Mouse (Mus musculus) heart, embryonic 11.5 days (tissue): Measurements from ENCODE around the gene Gper1. TPM values are rescaled to one million over a fixed set of nuclear protein-coding genes. Genes with fewer than 3 reads are reported as not detected.

Source experiments
- ATAC-seq: fragments of 200-750 bp; cut with Nextera tagmentation; replicated peaks from 2 replicates; pipeline ENCODE4 v1.8.0; 2017; ENCODE audit warnings: moderate library complexity; ENCODE audit not compliant: insufficient number of reproducible peaks, low FRiP score, low TSS enrichment
- H3K27ac ChIP-seq: fragments of 300-500 bp; sonication (generic); 2 replicates; pipeline ENCODE4 v1.5.1; 2014; ENCODE audit warnings: mild to moderate bottlenecking, low read depth, low read length
- H3K27me3 ChIP-seq: fragments of 300-500 bp; sonication (generic); 2 replicates; pipeline ENCODE4 v1.6.1; 2014; ENCODE audit warnings: mild to moderate bottlenecking, low read length, mixed read lengths; ENCODE audit not compliant: control insufficient read depth, insufficient read depth
- H3K36me3 ChIP-seq: fragments of 300-500 bp; sonication (generic); 2 replicates; pipeline ENCODE4 v1.6.1; 2014; ENCODE audit warnings: mild to moderate bottlenecking, low read length, moderate library complexity, mixed read lengths; ENCODE audit not compliant: control insufficient read depth, insufficient read depth
- H3K4me1 ChIP-seq: fragments of 300-500 bp; sonication (generic); 2 replicates; pipeline ENCODE4 v1.6.1; 2014; ENCODE audit warnings: low read length; ENCODE audit not compliant: control insufficient read depth, insufficient read depth
- H3K4me2 ChIP-seq: fragments of 300-500 bp; sonication (generic); 2 replicates; pipeline ENCODE4 v1.6.1; 2014; ENCODE audit warnings: mild to moderate bottlenecking, moderate library complexity
- H3K4me3 ChIP-seq: fragments of 300-500 bp; sonication (generic); 2 replicates; pipeline ENCODE4 v1.5.1; 2014; ENCODE audit warnings: low read depth, low read length
- H3K9ac ChIP-seq: fragments of 300-500 bp; sonication (generic); 2 replicates; pipeline ENCODE4 v1.6.1; 2014; ENCODE audit warnings: mild to moderate bottlenecking, low read depth, low read length, moderate library complexity
- H3K9me3 ChIP-seq: fragments of 300-500 bp; sonication (generic); replicated peaks from 2 replicates; pipeline ENCODE4 v1.6.1; 2016; ENCODE audit warnings: low read length; ENCODE audit not compliant: control insufficient read depth
- WGBS: fragments of 180-500 bp; shearing (Covaris S2); extraction: QIAGEN DNeasy Blood & Tissue Kit; methylation state at CpG from one replicate; pipeline ENCODE4 v1.1.7; 2014; ENCODE audit not compliant: insufficient replicate concordance; 5-methylcytosine and 5-hydroxymethylcytosine counted together
- polyA plus RNA-seq: library from polyadenylated mRNA; unstranded; fragments of >200 nt; fragmentation: Nextera tagmentation; extraction: Ambion mirVana; gene quantifications from 2 replicates; pipeline ENCODE4 v1.2.1, GENCODE M21; 2014

The Gper1 gene
- polyA plus RNA-seq, 1 experiment from 2014 or later = 0.57 TPM

GRCm38 (mm10) chr5:139411665-139412314 lies 11.2 kb upstream of the Gper1 start:
- no peak overlapping the region for H3K4me3 ChIP-seq
- no peak for ATAC-seq
- peaks cover 16% of the 10 kb centered on the region for H3K4me1 ChIP-seq
- H3K9ac ChIP-seq = no peak overlapping the region
- WGBS = 67% methylated on average over 15 of the region's 15 CpGs
- H3K4me2 ChIP-seq = no peak overlapping the region
- H3K27me3 ChIP-seq = peaks cover 48% of the 10 kb centered on the region
- H3K36me3 ChIP-seq = no peaks in the 10 kb centered on the region
- no peak overlapping the region for H3K27ac ChIP-seq
- no peaks in the 10 kb centered on the region for H3K9me3 ChIP-seq

GRCm38 (mm10) chr5:139413545-139413944 lies 9.4 kb upstream of the Gper1 start:
- peaks cover 50% of the 10 kb centered on the region for H3K27me3 ChIP-seq

GRCm38 (mm10) chr5:139415001-139415400 lies 8.0 kb upstream of the Gper1 start:
- Histone ChIP-seq H3K4me2 (no peak overlapping the region), H3K27me3 (peaks cover 46% of the 10 kb centered on the region), H3K9ac (no peak overlapping the region), H3K36me3 (no peaks in the 10 kb centered on the region), H3K4me3 (no peak overlapping the region), H3K9me3 (no peaks in the 10 kb centered on the region), H3K4me1 (peaks cover 20% of the 10 kb centered on the region), H3K27ac (no peak overlapping the region)
- WGBS = 84% methylated on average over 5 of the region's 5 CpGs
- no peak for ATAC-seq

More at GRCm38 (mm10) chr5:139413545-139413944, 9.4 kb upstream of the Gper1 start:
- Histone ChIP-seq H3K4me1 (peaks cover 19% of the 10 kb centered on the region), H3K4me2 (no peak overlapping the region), H3K4me3 (no peak overlapping the region), H3K9me3 (no peaks in the 10 kb centered on the region), H3K27ac (no peak overlapping the region), H3K36me3 (no peaks in the 10 kb centered on the region), H3K9ac (no peak overlapping the region)
- 87% methylated on average over 4 of the region's 4 CpGs for WGBS
- no peak for ATAC-seq

- no peak overlapping the region for H3K27ac ChIP-seq
- no peak overlapping the region for H3K4me2 ChIP-seq
- H3K27me3 ChIP-seq = peaks cover 48% of the 10 kb centered on the region
- H3K4me1 ChIP-seq = peaks cover 14% of the 10 kb centered on the region
- H3K36me3 ChIP-seq = no peaks in the 10 kb centered on the region
- no peak for ATAC-seq
- H3K9ac ChIP-seq = no peak overlapping the region
- no peak overlapping the region for H3K4me3 ChIP-seq
- H3K9me3 ChIP-seq = no peaks in the 10 kb centered on the region
- 92% methylated on average over 4 of the region's 4 CpGs for WGBS
Observed at GRCm38 (mm10) chr5:139416942-139417341, 6.0 kb upstream of the Gper1 start.

GRCm38 (mm10) chr5:139417480-139417879 lies 5.5 kb upstream of the Gper1 start:
- 84% methylated on average over 3 of the region's 3 CpGs for WGBS
- Histone ChIP-seq H3K27me3 (peaks cover 51% of the 10 kb centered on the region), H3K36me3 (no peaks in the 10 kb centered on the region), H3K27ac (no peak overlapping the region), H3K4me3 (no peak overlapping the region), H3K9me3 (no peaks in the 10 kb centered on the region), H3K4me2 (no peak overlapping the region), H3K4me1 (peaks cover 14% of the 10 kb centered on the region), H3K9ac (no peak overlapping the region)
- ATAC-seq = no peak

- no peak overlapping the region for H3K4me2 ChIP-seq
- H3K9ac ChIP-seq = no peak overlapping the region
- peaks cover 51% of the 10 kb centered on the region for H3K27me3 ChIP-seq
- ATAC-seq = no peak
- H3K4me3 ChIP-seq = no peak overlapping the region
- H3K9me3 ChIP-seq = no peaks in the 10 kb centered on the region
- no peak overlapping the region for H3K27ac ChIP-seq
- WGBS = 62% methylated on average over 2 of the region's 2 CpGs
- H3K36me3 ChIP-seq = no peaks in the 10 kb centered on the region
- H3K4me1 ChIP-seq = peaks cover 14% of the 10 kb centered on the region
Observed at GRCm38 (mm10) chr5:139418110-139418509, 4.8 kb upstream of the Gper1 start.

GRCm38 (mm10) chr5:139418633-139419032 lies 4.3 kb upstream of the Gper1 start:
- Histone ChIP-seq H3K27ac (no peak overlapping the region), H3K9me3 (no peaks in the 10 kb centered on the region), H3K4me2 (no peak overlapping the region), H3K9ac (no peak overlapping the region), H3K27me3 (peaks cover 48% of the 10 kb centered on the region), H3K36me3 (no peaks in the 10 kb centered on the region), H3K4me1 (peaks cover 14% of the 10 kb centered on the region), H3K4me3 (no peak overlapping the region)
- no peak for ATAC-seq
- WGBS = 10% methylated on average over 3 of the region's 3 CpGs

GRCm38 (mm10) chr5:139425198-139425597 lies 2.2 kb downstream of the Gper1 start:
- Histone ChIP-seq H3K4me2 (no peak overlapping the region), H3K9me3 (no peaks in the 10 kb centered on the region), H3K4me1 (peaks cover 4% of the 10 kb centered on the region; the same call in 1 of the 2 replicates), H3K36me3 (no peaks in the 10 kb centered on the region), H3K27ac (no peak overlapping the region), H3K27me3 (peaks cover 45% of the 10 kb centered on the region), H3K4me3 (no peak overlapping the region), H3K9ac (no peak overlapping the region)
- no peak for ATAC-seq
- WGBS = 72% methylated on average over 9 of the region's 9 CpGs

GRCm38 (mm10) chr5:139427001-139427400 lies 4.0 kb downstream of the Gper1 start:
- H3K27me3 ChIP-seq = peaks cover 31% of the 10 kb centered on the region
- no peak overlapping the region for H3K4me3 ChIP-seq
- H3K27ac ChIP-seq = no peak overlapping the region
- no peak overlapping the region for H3K4me2 ChIP-seq
- 89% methylated on average over 9 of the region's 9 CpGs for WGBS
- no peak overlapping the region for H3K9ac ChIP-seq
- no peak for ATAC-seq
- H3K4me1 ChIP-seq = peaks cover 4% of the 10 kb centered on the region; the same call in 1 of the 2 replicates
- H3K9me3 ChIP-seq = no peaks in the 10 kb centered on the region
- no peaks in the 10 kb centered on the region for H3K36me3 ChIP-seq
